Mouse (Mus musculus): ENCODE results near the gene Pin1.
A peak's percentile ranks its signal among the peaks of the same experiment; 100 is the strongest.
"Not testable (repeated sequence)": the region's sequence is repeated elsewhere in the genome, so short reads cannot be mapped to it uniquely, and the experiment has no call there.

Gene Pin1

GRCm38 (mm10) chr9:20651602-20652259 lies at the start of gene Pin1:
Pin1 (plus strand) TSS chr9:20652095.
- DNase-seq, result peak; percentile 98

GRCm38 (mm10) chr9:20606269-20606668 lies 45.6 kb upstream of the Pin1 start:
- no peak for DNase-seq

GRCm38 (mm10) chr9:20607100-20607974 lies 44.6 kb upstream of the Pin1 start:
- peak; percentile 86 for DNase-seq

GRCm38 (mm10) chr9:20609831-20610464 lies 41.9 kb upstream of the Pin1 start:
- DNase-seq, result no peak

GRCm38 (mm10) chr9:20611976-20612375 lies 39.9 kb upstream of the Pin1 start:
- DNase-seq, result no peak

- DNase-seq, result no peak
Observed at GRCm38 (mm10) chr9:20616685-20617084, 35.2 kb upstream of the Pin1 start.

GRCm38 (mm10) chr9:20631332-20631731 lies 20.6 kb upstream of the Pin1 start:
- no peak for DNase-seq

- not testable (repeated sequence) for DNase-seq
Observed at GRCm38 (mm10) chr9:20635676-20636075, 16.2 kb upstream of the Pin1 start.

GRCm38 (mm10) chr9:20636256-20636655 lies 15.6 kb upstream of the Pin1 start:
- no peak for DNase-seq

- DNase-seq, result no peak
Observed at GRCm38 (mm10) chr9:20636790-20637189, 15.1 kb upstream of the Pin1 start.

GRCm38 (mm10) chr9:20638552-20638951 lies 13.3 kb upstream of the Pin1 start:
- no peak for DNase-seq

- no peak for DNase-seq
Observed at GRCm38 (mm10) chr9:20639486-20639885, 12.4 kb upstream of the Pin1 start.

GRCm38 (mm10) chr9:20641501-20641900 lies 10.4 kb upstream of the Pin1 start:
- DNase-seq, result no peak

- no peak for DNase-seq
Observed at GRCm38 (mm10) chr9:20642101-20642895, 9.6 kb upstream of the Pin1 start, which contains the start of gene Ubl5. Ubl5 (plus strand) TSS chr9:20642878.

- DNase-seq, result no peak
Observed at GRCm38 (mm10) chr9:20642896-20643466, 8.9 kb upstream of the Pin1 start.

GRCm38 (mm10) chr9:20643781-20644180 lies 8.1 kb upstream of the Pin1 start:
- DNase-seq, result no peak

GRCm38 (mm10) chr9:20644360-20645081 lies 7.4 kb upstream of the Pin1 start, which contains the start of gene Fbxl12:
Fbxl12 (minus strand) TSS chr9:20644767.
- DNase-seq, result peak; percentile 66

- DNase-seq, result no peak
Observed at GRCm38 (mm10) chr9:20645121-20645520, 6.8 kb upstream of the Pin1 start.

- DNase-seq, result no peak
Observed at GRCm38 (mm10) chr9:20652260-20652658, 364 bp downstream of the Pin1 start.

GRCm38 (mm10) chr9:20653859-20654258 lies 2.0 kb downstream of the Pin1 start:
- DNase-seq, result no peak

- DNase-seq, result no peak
Observed at GRCm38 (mm10) chr9:20657546-20657945, 5.7 kb downstream of the Pin1 start.

- peak; percentile 53 for DNase-seq
Observed at GRCm38 (mm10) chr9:20662325-20662724, 10.4 kb downstream of the Pin1 start.
